Mouse (Mus musculus): ENCODE results near the gene Fut2.

The Fut2 gene

GRCm38 (mm10) chr7:45609511-45609910 lies 56.7 kb downstream of the Fut2 start:
- no peak for DNase-seq (ENCODE audit: extremely low spot score, low spot score)

DNA sequence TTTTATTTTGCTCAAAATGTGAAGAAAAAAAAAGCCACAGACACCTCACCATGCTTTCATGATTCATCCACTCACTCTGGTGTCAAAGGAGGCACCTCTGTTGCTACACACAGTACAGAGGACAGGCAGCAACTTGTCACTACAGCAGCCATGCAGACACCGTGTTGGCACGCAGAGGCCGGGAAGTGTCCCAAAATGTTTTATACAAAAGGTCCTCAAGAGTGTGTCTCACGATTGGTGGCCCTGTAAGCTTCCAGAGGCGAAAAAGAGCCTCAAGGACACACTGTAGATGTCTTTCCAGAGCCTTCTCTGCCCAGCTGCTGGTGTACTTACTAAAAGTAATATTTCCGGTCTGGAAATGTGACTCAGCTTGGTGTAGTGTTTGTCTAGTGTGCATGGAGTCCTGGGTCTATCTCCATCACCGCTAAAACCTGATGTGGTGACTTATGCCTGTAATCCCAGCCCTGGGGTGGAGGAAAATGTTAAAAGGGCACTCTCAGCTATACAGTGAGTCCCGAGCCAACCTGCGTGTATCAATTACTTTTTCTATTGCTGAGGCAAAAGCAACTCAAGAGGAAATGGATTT lies 60.4 kb downstream of the Fut2 start:
- DNase-seq (ENCODE audit: extremely low spot score, low spot score): no peak

- DNase-seq (ENCODE audit: extremely low spot score, low spot score): no peak
Measured at GRCm38 (mm10) chr7:45598960-45599879, 67.0 kb downstream of the Fut2 start.

All from neural tube, embryonic 10.5 days (tissue).